Mouse (Mus musculus) neural tube, embryonic 10.5 days (tissue): ENCODE measurements around the gene Clasp1.

ENCODE experiments used
- DNase-seq: peaks from one replicate; pipeline ENCODE4 v3.0.0-alpha.2; 2017; ENCODE audit warnings: low spot score; ENCODE audit errors: extremely low spot score

Clasp1 gene

DNA sequence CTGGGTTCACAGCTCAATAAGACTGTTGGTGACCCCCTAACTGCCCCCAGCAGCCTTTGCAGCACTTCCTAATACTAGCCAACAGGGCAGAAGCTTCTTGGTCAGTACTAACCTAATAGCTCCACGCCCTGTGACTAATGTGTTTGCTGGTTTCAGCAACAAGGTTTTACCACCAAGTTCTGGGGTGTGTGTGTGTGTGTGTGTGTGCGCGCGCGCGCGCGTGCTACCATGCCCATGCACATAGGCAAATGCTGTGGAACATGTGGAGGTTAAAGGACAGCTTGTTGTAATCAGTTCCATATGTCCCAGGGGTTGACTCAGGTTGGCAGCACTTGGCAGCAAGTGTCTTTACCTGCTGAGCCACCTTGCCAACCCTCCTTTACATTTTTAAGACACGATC is 105.7 kb downstream of the Clasp1 start:
- no peak for DNase-seq

DNA sequence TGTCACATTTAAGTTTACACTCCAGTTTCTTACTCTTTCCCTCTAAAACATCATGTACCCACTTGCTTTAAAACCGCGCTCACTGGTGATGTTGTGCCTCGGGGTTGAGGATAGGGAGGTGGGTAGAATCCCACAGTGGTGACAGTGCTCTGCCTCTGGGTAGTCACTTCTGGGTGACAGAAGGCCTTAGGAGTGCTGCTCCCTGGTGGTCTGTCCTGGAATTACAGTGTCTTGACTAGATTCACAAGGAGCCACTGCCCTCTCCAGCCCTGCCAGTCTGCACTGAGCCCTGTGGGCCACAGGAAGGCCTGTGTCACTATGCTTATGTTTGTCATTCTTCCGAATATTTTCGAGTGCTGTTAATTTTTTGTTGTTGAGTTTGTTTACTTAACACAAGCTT is 109.5 kb downstream of the Clasp1 start:
- DNase-seq: peak; percentile 79

DNA sequence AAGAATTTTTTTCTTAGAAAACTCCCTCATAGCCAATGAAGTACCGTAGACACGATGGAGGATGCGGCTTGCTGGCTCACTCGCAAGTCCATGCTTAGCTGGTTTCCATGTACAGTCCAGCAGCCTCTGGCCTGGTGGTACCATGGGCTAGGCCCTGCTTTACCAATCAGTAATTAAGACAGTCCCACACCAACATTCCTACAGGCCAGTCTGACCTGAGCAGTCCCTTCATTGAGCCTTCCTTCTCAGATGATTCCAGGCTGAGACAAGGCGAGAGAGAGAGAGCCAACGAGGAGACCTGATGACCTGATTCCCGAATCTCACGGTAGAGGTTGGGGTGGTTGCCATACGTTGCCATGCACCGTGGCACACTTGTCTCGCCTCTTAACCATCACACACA is 111.7 kb downstream of the Clasp1 start:
- no peak for DNase-seq

DNA sequence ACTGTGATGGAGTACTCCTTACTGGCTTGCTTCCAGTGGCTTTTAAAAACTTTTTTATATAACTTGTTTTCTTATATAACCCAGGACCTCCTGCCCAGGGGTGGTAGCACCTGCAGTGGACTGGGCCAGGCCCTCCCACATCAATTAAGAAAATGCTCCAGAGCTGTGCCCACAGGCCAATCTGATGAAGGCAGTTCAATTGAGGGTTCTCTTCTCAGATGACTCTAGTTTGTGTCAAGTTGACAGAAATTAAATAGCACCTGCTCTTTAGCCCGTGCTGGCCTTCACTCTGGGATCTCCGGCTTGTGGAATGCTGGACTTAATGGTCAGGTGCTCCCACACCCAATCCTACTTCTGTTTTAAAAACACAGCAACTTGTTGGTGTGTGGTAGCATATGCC is 112.8 kb downstream of the Clasp1 start:
- no peak for DNase-seq

DNA sequence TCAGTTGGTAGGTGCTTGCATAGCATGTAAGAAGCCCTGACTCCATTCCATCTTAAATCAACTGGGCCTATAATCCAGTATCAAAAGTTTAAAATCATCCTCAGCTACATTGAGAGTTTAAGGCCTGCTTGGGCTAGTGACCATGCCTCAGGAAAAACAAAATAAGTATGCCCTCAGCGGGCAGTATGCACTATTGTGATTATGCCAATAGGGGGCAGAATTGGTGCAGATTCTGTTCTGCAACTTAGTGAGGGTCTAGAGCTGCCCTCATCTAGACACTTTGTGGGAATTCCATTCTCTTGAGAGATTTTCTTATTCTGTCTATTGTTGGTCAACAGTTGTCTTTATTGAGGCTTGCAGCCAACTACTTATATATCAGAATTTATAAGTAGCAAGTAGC is 116.9 kb downstream of the Clasp1 start:
- DNase-seq: no peak

DNA sequence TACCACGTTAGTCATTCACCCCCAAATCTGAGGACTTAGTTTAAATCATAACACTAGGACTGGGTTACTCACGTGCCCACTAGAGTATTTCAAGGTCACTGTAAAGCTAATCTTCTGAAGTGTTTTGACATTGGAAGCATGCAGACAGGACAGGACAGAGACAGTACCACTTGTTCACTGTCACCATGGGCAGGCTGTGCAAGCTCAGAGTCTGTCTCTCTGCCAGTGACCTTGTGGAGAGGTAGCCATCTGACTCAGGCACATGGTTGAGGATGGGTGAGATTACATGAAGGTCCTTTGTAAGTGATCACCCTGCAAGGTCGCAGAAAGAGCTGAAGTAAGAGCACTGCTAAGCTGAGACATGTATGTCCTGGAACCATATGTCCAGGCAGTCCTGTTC is 122.1 kb downstream of the Clasp1 start:
- DNase-seq: no peak

DNA sequence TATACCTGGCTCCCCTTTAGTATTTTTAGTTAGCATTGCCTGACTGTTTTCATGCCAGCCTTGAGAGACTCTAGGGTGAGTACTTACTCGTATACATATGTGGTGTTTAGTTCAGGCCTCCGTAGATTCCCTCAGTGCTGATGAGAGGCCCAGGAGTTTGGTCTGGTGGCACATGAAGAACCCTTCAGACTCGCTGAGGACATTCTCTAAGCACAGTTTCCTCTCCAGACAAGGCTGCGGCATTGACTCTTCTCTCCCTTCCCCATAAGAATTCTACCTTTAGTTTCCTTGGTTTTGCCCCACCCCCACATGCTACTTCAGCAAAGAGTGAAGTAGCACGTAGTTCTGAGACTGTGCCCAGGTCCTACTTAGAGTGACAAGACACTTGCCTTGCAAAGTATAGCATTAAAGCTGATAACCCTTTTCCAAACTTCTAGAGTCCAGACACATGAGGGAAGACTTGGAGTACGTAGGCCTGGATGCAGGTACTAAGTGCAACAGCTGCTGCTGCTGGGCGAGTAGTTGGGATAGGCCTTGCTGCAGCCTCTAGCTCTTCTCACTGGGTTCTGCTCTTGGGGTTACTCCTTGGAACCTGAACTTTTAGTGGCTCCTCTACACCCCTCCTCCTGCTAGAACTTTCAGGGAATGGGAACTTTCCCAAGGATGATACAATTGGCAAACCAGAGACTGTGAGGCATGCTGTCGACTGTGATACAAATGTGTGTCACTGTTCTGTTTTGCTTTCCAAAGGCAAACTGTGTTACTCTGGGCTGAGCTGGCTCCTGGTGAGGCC is 123.1 kb downstream of the Clasp1 start:
- no peak for DNase-seq

DNA sequence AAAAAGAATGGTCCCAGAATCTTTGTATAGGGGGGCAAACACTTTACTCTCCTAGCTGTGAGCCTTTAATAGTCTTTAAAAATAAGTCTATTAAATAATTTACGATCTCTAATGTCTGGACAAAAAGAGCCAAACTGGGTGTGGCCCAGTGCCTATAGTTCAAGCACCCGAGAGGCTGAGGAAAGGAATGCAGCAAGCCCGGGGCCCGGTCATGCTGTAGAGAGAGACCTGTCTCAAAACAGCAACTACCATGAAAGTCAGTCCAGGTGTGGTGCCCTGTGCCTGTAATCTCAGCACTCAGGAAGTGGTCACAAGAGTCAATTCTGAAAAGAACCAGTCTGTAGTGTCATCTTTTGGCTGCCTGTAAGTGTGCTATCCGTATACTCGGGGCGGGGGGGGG is 127.4 kb downstream of the Clasp1 start:
- DNase-seq: no peak

DNA sequence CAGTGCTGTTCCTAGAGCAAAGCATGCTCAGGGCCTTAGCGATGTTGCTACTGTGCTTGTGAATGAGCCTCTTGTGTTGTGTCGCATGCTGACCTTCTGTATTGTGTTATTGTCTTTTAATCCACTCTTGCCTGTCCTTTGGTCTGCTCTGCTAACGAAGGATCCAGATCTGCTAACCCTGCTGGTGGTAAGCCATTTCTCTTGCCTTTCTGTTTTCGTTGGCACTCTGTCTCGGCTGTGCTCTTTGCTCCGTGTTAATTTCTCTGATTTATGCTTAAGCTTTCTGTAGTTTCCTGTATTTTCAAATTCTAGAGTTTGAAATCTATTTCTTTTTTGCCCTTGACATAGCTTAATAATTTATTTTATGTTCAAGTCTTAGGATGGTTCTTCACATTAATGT is 134.3 kb downstream of the Clasp1 start:
- DNase-seq: no peak

DNA sequence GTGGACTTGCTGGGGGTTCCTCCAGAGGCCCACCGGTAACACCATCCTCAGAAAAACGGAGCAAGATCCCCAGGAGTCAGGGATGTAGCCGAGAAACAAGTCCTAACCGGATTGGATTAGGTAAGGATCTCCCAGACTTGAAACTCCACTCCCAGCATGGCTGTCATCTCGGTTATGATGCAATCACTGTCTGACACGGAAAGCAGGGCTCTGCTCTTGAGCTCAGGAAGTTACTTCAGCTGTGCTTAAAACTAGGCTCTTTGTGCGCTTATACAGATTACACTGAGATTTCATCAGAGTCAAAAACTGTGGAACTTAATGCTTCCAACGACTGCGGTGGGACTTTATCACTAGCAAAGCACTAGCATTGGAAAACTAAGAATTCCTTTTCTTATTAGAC is 136.5 kb downstream of the Clasp1 start:
- no peak for DNase-seq

DNA sequence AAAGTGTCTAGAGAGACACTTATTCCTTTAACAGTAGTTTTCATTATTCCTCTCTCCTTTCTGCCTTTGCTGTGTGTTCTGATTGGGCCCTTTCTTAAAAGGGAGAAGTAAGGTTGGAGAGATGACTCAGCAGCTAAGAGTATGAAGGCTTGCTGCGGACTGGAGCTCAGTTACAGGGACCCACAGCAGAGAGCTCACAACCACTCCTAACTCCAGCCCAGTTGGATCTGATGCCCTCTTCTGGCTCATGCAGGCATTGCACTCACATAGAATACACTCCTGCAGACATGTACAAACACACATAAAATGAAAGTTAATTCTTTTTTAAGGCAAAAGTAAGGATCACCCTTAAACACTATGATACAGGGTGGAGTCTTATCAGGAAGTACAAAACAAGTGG is 140.4 kb downstream of the Clasp1 start:
- DNase-seq: no peak

DNA sequence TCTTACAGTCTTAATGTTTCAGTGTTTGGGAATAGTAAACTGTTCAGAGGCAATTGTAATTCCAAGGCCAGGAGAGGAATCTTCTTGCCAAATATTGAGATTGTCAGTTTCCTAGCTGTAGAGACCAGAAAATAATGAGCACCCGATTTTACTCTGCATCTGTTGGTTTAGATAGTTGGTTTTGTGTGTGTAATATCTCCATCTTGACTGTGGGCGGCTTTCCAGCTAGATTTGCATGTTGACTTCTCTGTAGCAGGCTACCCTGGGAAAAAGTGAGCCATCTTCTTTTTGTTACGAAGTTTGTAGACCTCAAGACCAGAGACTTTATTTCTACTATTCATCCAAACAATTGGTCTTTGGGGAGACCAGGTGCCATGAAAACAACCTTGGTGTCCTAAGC is 142.4 kb downstream of the Clasp1 start:
- DNase-seq: no peak

DNA sequence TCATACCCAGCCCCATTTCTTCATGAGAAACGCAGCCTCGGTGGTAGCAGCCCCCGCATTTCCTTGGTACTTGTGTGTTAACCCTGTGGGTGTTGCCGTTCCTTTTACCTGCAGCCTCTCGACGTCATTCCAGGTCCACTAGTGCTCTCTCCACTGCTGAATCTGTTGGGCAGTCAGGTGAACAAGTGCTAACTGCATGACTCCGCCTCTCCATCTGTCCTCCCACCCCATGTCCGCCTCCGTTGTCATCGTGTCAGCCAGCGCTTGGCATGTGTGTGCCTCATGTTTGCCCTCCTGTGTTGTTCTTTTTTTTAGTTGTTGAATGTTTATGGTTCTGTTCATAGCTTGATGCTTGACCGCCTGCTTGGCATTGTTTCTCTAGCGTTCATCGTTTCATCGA is 147.2 kb downstream of the Clasp1 start:
- no peak for DNase-seq

DNA sequence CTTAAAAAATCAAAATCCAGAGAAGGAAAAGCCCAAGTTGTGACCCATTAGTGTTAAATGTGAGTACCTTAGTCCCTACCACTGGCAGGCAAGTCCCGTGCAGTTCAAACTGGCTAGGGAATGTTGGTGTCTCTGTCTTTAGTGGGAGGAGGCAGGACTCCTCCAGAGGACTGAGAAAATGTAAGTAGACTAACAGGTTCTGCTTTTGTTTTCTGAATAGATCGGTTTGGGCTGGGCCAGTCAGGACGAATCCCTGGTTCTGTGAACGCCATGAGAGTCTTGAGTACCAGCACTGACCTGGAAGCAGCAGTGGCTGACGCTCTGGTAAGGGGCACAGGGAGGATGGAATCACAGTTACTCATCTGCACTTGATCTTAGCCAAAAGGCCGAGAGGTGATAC is 150.2 kb downstream of the Clasp1 start:
- no peak for DNase-seq

DNA sequence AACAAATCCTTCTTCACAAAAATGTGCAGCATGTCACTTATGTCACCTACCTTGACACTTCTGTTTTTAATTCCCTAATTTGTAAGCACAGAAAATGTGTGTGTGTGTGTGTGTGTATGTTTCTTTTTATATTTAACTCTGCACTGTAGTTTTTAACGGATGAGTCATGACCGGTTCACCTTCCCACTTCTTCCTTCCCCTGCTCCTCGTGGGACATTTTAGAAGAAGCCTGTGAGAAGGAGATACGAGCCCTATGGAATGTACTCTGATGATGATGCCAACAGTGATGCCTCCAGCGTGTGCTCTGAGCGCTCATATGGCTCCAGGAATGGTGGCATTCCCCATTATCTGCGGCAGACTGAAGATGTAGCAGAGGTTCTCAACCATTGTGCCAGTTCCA is 154.0 kb downstream of the Clasp1 start:
- no peak for DNase-seq

DNA sequence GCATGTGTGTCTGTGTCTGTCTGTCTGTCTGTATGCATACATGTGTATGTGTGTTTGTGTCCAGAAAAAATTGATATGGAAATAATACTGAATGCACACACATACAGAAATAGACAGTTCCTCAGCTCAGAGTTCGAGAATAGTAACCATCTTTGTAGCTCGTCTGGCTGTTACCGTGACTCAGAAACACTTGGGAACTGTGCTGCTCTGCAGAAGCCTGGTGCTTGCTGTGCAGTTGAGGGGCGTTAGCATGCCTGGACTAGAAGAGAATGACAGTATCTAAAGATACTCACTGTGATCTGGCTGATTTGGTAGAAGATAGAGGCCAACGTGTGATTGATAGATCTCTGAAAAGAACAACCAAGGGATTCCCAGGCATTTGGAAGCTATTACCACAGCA is 159.9 kb downstream of the Clasp1 start:
- no peak for DNase-seq

DNA sequence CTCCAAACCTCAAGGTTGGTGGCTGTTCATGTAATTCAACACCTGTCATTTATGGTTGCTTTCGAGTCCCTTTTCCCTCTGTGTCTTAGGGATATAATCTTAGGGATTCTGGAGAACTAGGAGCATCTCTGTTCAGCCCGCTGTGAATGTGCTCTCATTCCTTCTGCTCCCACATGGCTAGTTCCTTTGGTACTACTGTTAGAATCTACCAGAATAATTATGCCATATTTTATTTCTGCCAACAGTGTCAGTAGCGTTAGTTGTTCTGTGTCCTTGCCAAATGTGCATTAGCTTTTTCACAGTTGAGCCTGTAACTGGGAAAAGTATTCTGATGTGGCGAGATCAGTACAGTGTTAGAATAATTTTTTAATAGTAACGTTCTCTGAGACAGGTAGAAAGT is 162.3 kb downstream of the Clasp1 start:
- no peak for DNase-seq

DNA sequence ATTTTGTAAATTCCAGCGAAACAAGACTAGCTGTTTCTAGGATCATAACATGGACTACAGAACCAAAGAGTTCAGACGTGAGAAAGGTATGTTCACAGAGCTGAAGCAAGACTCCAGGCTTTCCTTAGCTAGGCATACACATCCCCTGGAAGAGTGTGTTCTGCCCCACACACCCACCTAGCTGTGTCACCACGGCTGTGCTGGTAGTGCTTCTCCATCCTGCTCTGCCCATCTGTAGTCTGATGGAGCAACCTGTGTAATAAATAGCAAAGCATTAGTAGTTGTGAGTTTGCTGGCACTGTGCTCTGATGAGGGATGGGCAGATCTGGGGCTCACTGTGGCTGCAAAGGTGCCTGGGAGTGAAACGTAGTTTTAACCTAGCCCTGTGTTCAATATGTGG is 163.2 kb downstream of the Clasp1 start:
- DNase-seq: no peak

DNA sequence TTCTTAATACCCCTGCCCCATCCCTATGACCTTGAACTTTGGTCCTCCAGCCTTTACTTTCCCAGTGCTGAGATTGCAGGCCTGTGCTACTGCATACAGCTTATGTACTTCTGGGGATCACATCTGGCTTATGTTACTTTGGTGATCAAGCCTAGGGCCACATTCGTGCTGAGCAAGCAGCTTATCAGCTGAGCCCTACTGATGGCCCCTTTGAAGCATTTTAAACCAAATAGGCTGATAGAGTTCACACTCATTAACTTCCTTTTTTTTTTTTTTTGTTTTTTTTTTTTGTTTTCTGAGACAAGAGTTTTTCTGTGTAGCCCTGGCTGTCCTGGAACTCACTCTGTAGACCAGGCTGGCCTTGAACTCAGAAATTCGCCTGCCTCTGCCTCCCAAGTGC is 164.2 kb downstream of the Clasp1 start:
- no peak for DNase-seq

DNA sequence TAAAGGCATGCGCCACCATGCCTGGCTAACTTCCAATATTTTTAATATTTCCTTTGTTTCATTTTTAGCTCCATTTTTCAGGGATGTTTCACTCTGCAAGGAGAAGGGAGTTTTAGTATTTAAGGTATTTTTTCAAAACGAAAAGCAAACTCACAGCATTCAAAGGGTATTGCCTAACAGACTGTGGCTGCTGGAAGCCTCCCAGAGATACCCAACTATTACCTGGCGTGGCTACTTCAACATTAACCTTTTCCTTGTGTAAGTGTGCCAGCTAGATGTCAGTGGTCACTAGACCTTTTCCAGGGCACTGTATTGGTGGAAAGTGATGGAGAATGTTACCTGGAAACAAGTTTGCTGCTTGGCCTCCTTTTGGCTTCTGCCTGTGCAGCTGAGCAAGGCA is 164.6 kb downstream of the Clasp1 start:
- no peak for DNase-seq

DNA sequence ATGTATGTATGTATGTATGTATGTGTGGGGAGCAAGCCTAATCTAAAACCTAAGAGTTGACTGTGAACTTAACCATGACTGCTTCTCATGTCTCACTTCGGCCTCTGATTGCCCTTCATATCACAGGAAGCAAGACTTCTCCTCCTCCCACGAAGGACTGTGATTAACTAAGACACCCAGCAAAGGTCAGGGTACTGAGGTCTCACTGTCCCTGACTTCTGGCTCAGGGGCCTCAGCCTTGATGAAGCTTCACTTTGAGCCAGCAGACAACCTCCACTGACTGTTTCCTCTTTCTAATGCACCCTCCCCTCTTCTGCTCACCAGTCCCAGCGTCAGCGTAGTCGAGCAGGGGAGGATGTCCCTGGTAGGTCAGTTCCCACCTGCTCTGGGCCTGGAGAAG is 166.1 kb downstream of the Clasp1 start:
- no peak for DNase-seq

DNA sequence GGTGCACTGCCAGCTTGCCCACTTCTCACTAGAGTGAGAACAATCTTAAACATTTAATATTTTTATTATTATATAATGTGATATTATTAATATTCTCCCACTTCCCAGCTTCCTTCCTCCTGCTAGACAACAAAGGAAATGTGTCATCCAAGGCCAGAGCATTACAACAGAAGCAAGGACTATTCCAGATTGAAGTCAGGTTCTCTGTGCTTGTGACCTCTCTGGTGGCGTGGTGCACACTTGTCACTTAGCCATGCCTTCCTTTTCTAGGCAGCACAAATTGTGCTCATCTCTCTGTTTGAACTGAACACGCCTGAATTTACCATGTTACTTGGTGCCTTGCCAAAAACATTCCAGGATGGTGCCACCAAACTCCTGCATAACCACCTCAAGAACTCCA is 170.9 kb downstream of the Clasp1 start:
- no peak for DNase-seq

DNA sequence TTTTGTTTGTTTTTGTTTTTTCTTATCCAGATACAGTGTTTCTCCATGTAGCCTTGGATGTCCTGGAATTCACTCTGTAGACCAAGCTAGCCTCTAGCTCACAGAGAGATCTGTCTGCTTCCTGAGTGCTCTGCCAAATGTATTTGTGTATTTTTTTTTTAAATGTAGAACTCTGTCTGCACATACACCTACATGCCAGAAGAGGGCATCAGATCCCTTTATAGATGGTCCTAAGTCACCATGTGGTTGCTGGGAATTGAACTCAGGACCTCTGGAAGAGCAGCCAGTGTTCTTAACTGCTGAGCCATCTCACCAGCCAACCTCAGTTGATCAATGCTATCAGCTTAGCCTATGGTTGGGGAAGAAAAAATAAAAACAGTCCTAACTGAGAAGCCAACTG is 175.7 kb downstream of the Clasp1 start:
- no peak for DNase-seq

DNA sequence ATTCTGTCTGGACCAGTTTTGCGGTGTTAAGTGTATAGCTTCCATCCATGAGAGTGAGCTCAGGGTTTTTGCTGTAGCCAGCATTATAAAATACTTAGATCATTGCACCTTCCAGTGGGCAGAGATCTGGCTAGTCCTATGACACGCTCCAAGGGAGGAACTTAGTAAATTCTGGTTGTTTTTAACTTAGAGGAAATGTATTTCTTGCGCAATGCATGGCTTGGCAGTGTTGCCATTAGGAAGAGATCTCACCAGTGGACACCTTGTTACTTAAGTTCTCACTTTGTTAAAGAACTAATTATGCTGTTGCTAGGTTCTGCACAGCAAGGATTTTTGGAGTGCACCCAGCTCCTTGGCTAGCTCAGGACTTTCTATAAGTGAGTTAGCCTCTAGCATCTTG is 178.8 kb downstream of the Clasp1 start:
- DNase-seq: no peak
